Mouse (Mus musculus) small intestine, adult 2 months (tissue): Measurements from ENCODE around the gene 1810010D01Rik. TPM values are rescaled to one million over a fixed set of nuclear protein-coding genes. Genes with fewer than 3 reads are reported as not detected.

ENCODE experiments used
- H3K27ac ChIP-seq: fragments of 200-500 bp; 2 replicates; pipeline ENCODE4 v1.5.1; 2012; ENCODE audit warnings: low read depth, low read length, control low read depth, inconsistent platforms; ENCODE audit not compliant: insufficient read depth
- H3K27me3 ChIP-seq: fragments of 200-500 bp; 2 replicates; pipeline ENCODE4 v1.6.1; 2012; ENCODE audit warnings: mild to moderate bottlenecking, moderate library complexity, low read length, inconsistent platforms; ENCODE audit not compliant: control insufficient read depth, insufficient read depth
- H3K36me3 ChIP-seq: fragments of 200-500 bp; 2 replicates; pipeline ENCODE4 v1.6.1; 2012; ENCODE audit warnings: mild to moderate bottlenecking, low read length, control low read depth, inconsistent platforms; ENCODE audit not compliant: control insufficient read depth, insufficient read depth
- H3K4me1 ChIP-seq: fragments of 200-500 bp; 2 replicates; pipeline ENCODE4 v1.6.1; 2012; ENCODE audit warnings: low read length, inconsistent platforms, mixed read lengths; ENCODE audit not compliant: control insufficient read depth, insufficient read depth, insufficient read length
- H3K4me3 ChIP-seq: fragments of 200-500 bp; 2 replicates; pipeline ENCODE4 v1.5.1; 2012; ENCODE audit warnings: low read depth, mild to moderate bottlenecking, control low read depth, inconsistent platforms, low read length, moderate library complexity
- CTCF ChIP-seq: fragments of 200-500 bp; IDR thresholded peaks from 2 replicates; pipeline ENCODE4 v1.5.1; 2012; ENCODE audit warnings: low read depth, mild to moderate bottlenecking, control low read depth, inconsistent platforms, low read length, moderate library complexity, mixed read lengths; ENCODE audit not compliant: insufficient replicate concordance, insufficient read length; ENCODE audit errors: extremely low read depth
- POLR2A ChIP-seq: fragments of 200-500 bp; IDR thresholded peaks from 2 replicates; pipeline ENCODE4 v1.6.1; 2012; ENCODE audit warnings: low read depth, mild to moderate bottlenecking, control low read depth, inconsistent platforms, low read length, moderate library complexity
- WGBS: fragments of 180-500 bp; shearing (Covaris S2); methylation state at CpG from one replicate; pipeline ENCODE4 v1.1.7; 2018; 5-methylcytosine and 5-hydroxymethylcytosine counted together
- polyA plus RNA-seq: library from polyadenylated mRNA; depleted of rRNA; stranded (reverse); fragments of >200 nt; gene quantifications from 2 replicates; pipeline ENCODE4 v1.2.3, GENCODE M21; 2012

Gene 1810010D01Rik
- polyA plus RNA-seq, 1 experiment = 11.2 TPM

DNA sequence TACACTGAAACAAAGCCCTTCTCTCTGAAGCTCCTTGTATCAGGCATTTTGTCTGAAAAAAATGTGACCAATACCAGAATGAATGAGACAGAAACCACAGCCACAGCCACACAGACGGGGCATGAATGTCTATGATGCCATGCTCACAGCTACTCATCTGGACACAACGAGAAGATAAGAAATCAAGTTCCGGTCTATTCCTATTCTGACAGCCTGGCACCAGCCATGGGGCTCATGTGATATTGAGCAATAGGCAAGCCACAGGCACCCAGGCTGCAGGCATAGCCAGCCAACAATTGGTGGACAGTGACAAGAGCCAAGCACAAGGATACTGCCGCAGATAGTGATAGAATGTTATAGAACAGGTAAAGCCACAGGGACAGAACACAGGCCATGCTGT is 7.6 kb upstream of the 1810010D01Rik start:
- Histone ChIP-seq H3K4me1 (no peaks in the 10 kb centered on the region), H3K36me3 (no peaks in the 10 kb centered on the region), H3K4me3 (no peak overlapping the region), H3K27me3 (no peaks in the 10 kb centered on the region), H3K27ac (no peak overlapping the region)
- WGBS = 85% methylated on average over 4 of the region's 4 CpGs
- TF ChIP-seq CTCF (no peak), POLR2A (no peak)

DNA sequence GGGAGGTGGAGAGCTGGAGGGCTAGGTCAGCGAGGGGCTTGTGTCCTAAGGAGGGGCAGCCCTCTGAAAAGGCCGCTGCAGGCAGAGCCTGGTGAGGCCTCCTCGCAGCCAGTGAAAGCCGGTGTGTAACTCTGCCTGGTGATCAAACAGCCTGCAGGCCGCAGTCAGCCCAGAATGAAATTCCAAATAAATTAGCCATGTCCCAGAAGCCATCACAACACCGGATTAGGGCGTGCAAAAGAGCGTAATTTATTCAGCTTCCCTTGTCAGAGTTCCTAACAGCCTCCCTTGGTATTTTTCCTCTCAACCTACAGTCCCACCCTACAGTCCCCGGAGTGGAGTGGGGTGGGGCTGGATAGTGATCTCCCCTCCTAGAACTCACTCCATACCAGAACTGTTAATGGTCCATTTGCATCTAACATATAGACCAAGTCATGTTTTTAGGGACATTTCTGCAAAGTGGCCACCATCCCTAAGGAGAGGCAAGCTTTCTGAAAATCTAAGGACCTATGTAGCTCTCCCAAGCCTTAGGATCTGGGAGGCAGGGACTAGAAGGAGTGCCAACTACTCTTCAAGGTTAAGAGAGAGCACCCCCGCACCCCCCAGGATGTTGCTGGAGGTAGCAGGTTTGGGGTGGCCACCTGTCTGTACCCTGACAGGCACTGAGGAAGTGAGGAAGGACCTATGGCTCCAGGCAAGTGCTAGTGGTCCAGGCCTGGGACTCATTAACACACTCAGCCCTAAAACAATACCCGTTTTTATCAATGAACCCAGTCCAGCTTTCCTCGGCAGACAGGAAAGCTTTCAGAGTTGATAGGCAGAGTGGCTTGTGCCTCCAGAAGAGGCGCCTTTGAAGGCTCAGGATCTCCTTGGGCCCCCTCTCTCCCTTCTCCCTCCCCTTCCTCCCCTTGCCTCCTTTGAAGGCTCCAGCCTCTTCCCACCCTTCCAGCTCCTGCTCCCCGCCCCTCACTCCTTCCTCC is 4.1 kb upstream of the 1810010D01Rik start:
- no peaks in the 10 kb centered on the region for H3K36me3 ChIP-seq
- no peak overlapping the region for H3K27ac ChIP-seq
- H3K27me3 ChIP-seq = no peaks in the 10 kb centered on the region
- WGBS = 78% methylated on average over 14 of the region's 14 CpGs
- H3K4me1 ChIP-seq = no peaks in the 10 kb centered on the region
- TF ChIP-seq CTCF (no peak), POLR2A (no peak)
- no peak overlapping the region for H3K4me3 ChIP-seq

DNA sequence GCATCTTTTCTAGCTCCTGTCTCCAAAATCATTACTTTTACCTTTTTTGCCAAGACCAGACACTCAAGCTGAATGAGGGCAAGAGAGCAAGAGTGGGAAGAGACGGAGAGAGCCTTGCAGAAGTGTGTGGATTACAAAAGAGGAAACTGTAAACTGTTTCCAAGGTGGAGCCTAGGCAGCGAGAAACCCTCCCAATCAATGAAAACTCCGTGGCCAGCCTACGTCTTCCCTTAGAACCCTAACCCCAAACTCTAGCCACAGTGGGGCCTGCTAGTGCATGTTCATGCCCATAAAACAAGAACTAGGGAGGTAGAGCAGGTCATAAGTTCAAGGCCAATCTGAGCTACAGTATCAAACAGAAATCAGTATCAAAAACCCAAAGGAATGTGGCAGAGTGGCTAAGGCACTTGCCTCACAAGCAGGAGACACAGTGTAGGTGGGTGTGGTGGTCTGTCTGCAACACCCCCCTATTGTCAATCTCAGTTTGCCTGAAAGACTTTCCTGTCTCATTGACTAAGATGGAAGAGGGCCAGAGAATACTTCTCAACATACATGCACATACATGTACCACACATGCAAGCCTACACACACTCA is 2.7 kb upstream of the 1810010D01Rik start:
- Histone ChIP-seq H3K4me3 (no peak overlapping the region), H3K27ac (no peak overlapping the region), H3K27me3 (no peaks in the 10 kb centered on the region), H3K36me3 (no peaks in the 10 kb centered on the region), H3K4me1 (peaks cover 8% of the 10 kb centered on the region)
- TF ChIP-seq POLR2A (no peak), CTCF (no peak)
- WGBS = 74% methylated on average over 4 of the region's 4 CpGs

DNA sequence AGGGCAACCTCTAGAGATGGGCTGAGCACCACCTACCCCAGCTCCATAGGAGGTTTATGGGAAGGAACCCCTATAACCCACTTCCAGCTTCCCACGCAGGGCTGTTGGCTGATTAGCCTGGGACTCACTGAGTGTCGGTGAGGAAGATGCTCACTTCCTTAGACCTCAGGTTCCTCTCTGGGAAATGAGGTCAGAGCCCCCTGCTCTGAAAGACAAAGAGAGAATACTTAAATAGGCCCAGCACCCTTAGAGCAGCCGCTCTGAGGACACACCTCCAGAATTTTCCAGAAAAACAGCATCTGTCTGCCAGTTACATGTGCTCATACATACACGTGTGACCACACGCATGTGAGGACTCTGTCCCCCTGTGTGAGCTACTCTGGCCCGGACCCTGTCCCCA is 1.1 kb downstream of the 1810010D01Rik start:
- TF ChIP-seq POLR2A (no peak), CTCF (no peak)
- H3K27me3 ChIP-seq = no peaks in the 10 kb centered on the region
- peak overlapping the region; percentile 14 for H3K27ac ChIP-seq
- no peaks in the 10 kb centered on the region for H3K36me3 ChIP-seq
- peaks cover 8% of the 10 kb centered on the region for H3K4me1 ChIP-seq
- WGBS = 91% methylated on average over 6 of the region's 6 CpGs
- no peak overlapping the region for H3K4me3 ChIP-seq

DNA sequence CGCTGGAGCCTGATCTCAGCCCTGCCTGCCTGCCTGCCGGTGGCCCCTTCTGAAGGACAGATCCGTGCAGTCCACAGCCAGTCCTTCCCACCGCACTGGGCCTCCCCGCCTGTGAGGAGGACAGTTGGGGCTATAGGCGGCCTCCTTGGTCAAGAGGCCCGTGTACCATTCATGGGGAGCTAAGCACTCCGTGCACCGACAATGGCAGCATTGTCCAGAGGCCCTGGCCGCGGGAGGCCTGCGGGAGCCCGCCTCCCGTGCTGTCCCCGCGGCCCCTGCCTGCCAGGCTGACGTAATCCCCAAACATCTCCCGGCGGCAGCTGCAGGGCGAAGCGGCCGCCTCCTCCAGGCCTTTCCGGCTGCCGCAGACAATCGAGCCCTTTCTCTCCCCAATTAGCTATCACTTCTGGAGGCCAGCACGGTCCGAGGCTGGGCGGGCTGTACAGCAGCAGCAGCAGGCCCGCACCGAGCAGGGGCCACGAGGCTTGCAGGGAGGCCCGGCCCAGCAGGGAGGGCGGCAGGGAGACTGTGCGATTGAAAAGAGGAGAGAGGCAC is 1.8 kb downstream of the 1810010D01Rik start:
- Histone ChIP-seq H3K27ac (peak overlapping the region; percentile 14), H3K4me1 (peaks cover 8% of the 10 kb centered on the region), H3K4me3 (peak overlapping the region; percentile 21), H3K36me3 (no peaks in the 10 kb centered on the region), H3K27me3 (no peaks in the 10 kb centered on the region)
- TF ChIP-seq CTCF (no peak), POLR2A (no peak)
- WGBS = 4% methylated on average over 34 of the region's 34 CpGs

DNA sequence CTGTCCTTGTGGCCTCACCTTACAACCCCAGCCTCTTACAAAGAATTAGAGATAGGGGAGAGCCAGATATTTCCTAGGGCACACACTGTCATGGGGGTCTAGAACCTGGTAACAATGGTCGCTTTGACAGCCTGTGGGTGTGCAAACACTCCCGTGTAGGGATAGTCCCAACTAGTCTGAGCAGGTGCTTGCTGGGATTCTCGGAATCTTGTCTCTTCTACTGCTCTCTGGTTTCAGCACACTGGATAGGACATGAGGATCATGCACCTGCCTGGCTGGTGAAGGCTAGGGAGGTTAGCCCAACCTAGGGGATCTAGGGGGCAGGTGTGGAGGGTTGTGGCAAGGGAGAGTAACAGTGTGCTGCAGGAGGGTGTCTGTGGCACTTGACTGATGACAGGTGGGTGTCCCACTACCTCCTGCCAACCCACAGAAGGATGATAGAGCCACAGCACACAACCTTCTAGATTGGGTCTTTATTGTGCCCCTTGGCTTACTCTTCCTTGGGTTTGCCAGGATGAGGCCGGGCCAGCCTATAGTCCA is 2.5 kb downstream of the 1810010D01Rik start:
- H3K4me1 ChIP-seq = peaks cover 8% of the 10 kb centered on the region
- no peaks in the 10 kb centered on the region for H3K36me3 ChIP-seq
- H3K27me3 ChIP-seq = no peaks in the 10 kb centered on the region
- 78% methylated on average over 4 of the region's 4 CpGs for WGBS
- TF ChIP-seq CTCF = no peak
- TF ChIP-seq POLR2A = no peak
- no peak overlapping the region for H3K4me3 ChIP-seq
- no peak overlapping the region for H3K27ac ChIP-seq
